Mouse (Mus musculus) small intestine, adult 2 months (tissue): ENCODE data around the gene Pank4. TPM values are rescaled to one million over a fixed set of nuclear protein-coding genes. Genes with fewer than 3 reads are reported as not detected.
A peak's percentile ranks its signal among the peaks of the same experiment; 100 is the strongest.

Source experiments
- H3K27ac ChIP-seq: fragments of 200-500 bp; 2 replicates; pipeline ENCODE4 v1.5.1; 2012; ENCODE audit warnings: low read depth, low read length, control low read depth, inconsistent platforms; ENCODE audit not compliant: insufficient read depth
- H3K27me3 ChIP-seq: fragments of 200-500 bp; 2 replicates; pipeline ENCODE4 v1.6.1; 2012; ENCODE audit warnings: mild to moderate bottlenecking, moderate library complexity, low read length, inconsistent platforms; ENCODE audit not compliant: control insufficient read depth, insufficient read depth
- H3K36me3 ChIP-seq: fragments of 200-500 bp; 2 replicates; pipeline ENCODE4 v1.6.1; 2012; ENCODE audit warnings: mild to moderate bottlenecking, low read length, control low read depth, inconsistent platforms; ENCODE audit not compliant: control insufficient read depth, insufficient read depth
- H3K4me1 ChIP-seq: fragments of 200-500 bp; 2 replicates; pipeline ENCODE4 v1.6.1; 2012; ENCODE audit warnings: low read length, inconsistent platforms, mixed read lengths; ENCODE audit not compliant: control insufficient read depth, insufficient read depth, insufficient read length
- H3K4me3 ChIP-seq: fragments of 200-500 bp; 2 replicates; pipeline ENCODE4 v1.5.1; 2012; ENCODE audit warnings: low read depth, mild to moderate bottlenecking, control low read depth, inconsistent platforms, low read length, moderate library complexity
- CTCF ChIP-seq: fragments of 200-500 bp; IDR thresholded peaks from 2 replicates; pipeline ENCODE4 v1.5.1; 2012; ENCODE audit warnings: low read depth, mild to moderate bottlenecking, control low read depth, inconsistent platforms, low read length, moderate library complexity, mixed read lengths; ENCODE audit not compliant: insufficient replicate concordance, insufficient read length; ENCODE audit errors: extremely low read depth
- POLR2A ChIP-seq: fragments of 200-500 bp; IDR thresholded peaks from 2 replicates; pipeline ENCODE4 v1.6.1; 2012; ENCODE audit warnings: low read depth, mild to moderate bottlenecking, control low read depth, inconsistent platforms, low read length, moderate library complexity
- WGBS: fragments of 180-500 bp; shearing (Covaris S2); methylation state at CpG from one replicate; pipeline ENCODE4 v1.1.7; 2018; 5-methylcytosine and 5-hydroxymethylcytosine counted together
- polyA plus RNA-seq: library from polyadenylated mRNA; depleted of rRNA; stranded (reverse); fragments of >200 nt; gene quantifications from 2 replicates; pipeline ENCODE4 v1.2.3, GENCODE M21; 2012

Gene Pank4
- polyA plus RNA-seq, 1 experiment = 36.1 TPM

DNA sequence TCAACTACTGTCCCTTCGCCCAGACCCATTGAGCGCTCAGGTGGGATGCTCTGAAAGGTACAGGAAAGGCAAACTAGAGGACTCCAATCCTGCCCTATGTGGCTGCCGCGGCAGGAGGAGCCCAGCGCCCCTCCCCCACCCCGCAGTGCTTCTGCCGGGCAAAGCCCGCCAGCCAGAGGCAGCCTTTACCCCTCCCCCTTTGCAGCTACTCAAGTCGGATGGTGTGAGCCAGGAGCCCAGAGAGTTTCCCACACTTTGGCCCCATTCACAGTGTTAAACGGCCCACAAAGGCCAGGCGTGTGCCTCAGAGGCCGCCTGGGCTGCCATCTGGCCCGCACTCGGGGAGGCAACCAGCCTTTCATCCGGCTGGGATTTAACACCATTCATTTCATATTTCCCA lies 5.8 kb upstream of the Pank4 start:
- WGBS = 16% methylated on average over 15 of the region's 15 CpGs
- Histone ChIP-seq H3K27ac (no peak overlapping the region), H3K27me3 (peaks cover 29% of the 10 kb centered on the region), H3K36me3 (no peaks in the 10 kb centered on the region), H3K4me1 (peaks cover 8% of the 10 kb centered on the region), H3K4me3 (no peak overlapping the region)
- TF ChIP-seq POLR2A (no peak), CTCF (no peak)

DNA sequence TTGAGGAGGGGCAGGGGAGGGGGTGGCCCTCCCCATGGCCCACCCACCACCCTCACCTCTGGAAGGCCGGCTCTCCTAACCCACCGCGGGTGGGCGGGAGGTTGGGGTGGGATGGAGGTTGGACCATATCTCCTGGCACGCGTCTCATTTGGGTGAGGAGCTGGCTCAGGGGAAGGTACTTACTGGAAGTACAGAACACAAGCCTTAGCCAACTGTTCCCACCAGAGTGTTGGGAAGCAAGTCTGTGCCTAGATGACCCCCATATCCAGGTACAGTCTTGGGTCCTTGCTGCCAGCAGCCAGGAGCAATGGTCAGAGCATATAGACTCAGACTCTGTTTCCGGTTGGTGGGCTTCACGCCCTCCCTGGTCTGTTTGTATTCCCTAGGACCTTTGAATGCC lies 5.3 kb upstream of the Pank4 start:
- H3K4me1 ChIP-seq = peaks cover 8% of the 10 kb centered on the region
- H3K36me3 ChIP-seq = no peaks in the 10 kb centered on the region
- 49% methylated on average over 8 of the region's 8 CpGs for WGBS
- peaks cover 25% of the 10 kb centered on the region for H3K27me3 ChIP-seq
- no peak overlapping the region for H3K27ac ChIP-seq
- no peak overlapping the region for H3K4me3 ChIP-seq
- TF ChIP-seq POLR2A (no peak), CTCF (no peak)

DNA sequence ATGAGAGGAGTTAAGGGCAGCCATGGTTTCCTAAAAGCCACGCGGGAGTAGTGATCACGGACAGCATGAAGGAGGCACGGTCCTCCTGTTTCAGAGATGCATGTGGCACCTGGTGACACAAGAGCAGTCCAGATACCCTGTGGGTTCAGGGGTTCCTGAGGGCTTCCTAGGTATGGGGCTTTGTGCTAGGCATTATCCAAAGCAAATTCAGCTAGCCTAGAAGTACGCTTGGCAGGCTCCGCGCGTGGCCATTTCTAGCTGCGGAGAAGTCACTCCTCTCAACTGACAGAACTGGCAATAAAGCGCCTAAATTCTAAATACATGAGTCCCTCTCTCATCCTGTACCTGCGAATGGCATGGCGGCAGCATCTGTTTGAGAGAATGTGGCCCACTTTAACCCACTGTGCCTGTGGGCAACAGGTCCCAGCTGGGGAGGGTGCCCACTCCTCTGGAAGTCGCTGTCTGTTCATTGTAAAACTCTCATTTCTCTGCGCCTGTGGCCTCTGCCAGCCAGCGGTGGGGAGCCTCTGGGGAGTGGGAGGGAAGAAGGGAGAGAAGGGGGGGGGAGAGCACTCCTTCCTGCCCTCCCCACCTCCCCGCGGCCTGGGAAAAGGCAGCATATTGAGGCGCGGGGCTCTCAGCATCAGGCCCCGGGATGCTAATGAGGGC lies 3.8 kb upstream of the Pank4 start:
- TF ChIP-seq POLR2A (no peak), CTCF (no peak)
- H3K27me3 ChIP-seq = peaks cover 22% of the 10 kb centered on the region
- peak overlapping the region; percentile 63 for H3K4me3 ChIP-seq
- WGBS = 50% methylated on average over 20 of the region's 20 CpGs
- H3K36me3 ChIP-seq = no peaks in the 10 kb centered on the region
- peaks cover 9% of the 10 kb centered on the region for H3K4me1 ChIP-seq
- H3K27ac ChIP-seq = no peak overlapping the region

DNA sequence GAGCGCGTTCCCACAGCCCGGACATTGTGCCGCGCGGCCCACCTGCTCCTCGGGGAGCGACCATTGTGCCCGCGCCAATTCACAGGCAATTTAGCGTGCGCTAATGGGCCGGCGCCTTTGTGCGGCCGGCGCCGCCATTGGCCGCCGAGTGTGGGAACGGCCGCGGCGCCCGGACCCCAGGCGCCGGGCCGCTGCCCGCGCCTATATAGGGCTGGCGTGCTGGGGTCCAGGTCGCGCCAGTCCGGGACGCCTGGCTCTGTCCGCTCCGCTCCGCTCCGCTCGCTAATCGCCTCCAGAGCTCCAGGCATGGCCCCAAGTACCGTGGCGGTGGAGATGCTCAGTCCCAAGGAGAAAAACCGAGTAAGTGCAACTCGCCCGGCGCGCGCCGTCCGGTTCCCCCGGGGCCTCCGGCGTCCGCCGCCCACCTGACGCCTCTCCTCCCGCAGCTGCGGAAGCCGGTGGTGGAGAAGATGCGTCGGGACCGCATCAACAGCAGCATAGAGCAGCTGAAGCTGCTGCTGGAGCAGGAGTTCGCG lies 3.2 kb upstream of the Pank4 start, which contains the start of gene Hes5:
Hes5 (plus strand) TSS at position 234 of the 536 bp plus-strand sequence.
- H3K4me1 ChIP-seq = peaks cover 9% of the 10 kb centered on the region
- H3K27me3 ChIP-seq = peaks cover 22% of the 10 kb centered on the region
- no peak within 1 kb of the TSS for H3K27ac ChIP-seq
- WGBS = under 1% methylated on average over 65 of the region's 65 CpGs
- TF ChIP-seq CTCF (no peak), POLR2A (no peak)
- peak within 1 kb of the TSS; percentile 63 for H3K4me3 ChIP-seq
- H3K36me3 ChIP-seq = no peaks in the 10 kb centered on the region

DNA sequence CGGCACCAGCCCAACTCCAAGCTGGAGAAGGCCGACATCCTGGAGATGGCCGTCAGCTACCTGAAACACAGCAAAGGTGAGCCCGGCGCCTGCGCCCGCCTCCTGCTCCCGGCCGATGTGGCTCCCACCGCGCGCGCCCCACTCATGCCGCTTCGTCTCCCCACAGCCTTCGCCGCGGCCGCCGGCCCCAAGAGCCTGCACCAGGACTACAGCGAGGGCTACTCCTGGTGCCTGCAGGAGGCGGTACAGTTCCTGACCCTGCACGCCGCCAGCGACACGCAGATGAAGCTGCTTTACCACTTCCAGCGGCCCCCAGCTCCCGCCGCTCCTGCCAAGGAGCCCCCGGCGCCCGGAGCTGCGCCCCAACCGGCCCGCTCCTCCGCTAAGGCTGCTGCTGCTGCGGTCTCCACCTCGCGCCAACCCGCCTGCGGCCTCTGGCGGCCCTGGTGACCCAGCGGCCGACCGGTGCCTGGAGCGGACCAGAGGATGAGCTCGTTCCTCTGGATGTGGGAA lies 2.6 kb upstream of the Pank4 start:
- Histone ChIP-seq H3K27ac (no peak overlapping the region), H3K27me3 (peaks cover 22% of the 10 kb centered on the region)
- under 1% methylated on average over 47 of the region's 47 CpGs for WGBS

DNA sequence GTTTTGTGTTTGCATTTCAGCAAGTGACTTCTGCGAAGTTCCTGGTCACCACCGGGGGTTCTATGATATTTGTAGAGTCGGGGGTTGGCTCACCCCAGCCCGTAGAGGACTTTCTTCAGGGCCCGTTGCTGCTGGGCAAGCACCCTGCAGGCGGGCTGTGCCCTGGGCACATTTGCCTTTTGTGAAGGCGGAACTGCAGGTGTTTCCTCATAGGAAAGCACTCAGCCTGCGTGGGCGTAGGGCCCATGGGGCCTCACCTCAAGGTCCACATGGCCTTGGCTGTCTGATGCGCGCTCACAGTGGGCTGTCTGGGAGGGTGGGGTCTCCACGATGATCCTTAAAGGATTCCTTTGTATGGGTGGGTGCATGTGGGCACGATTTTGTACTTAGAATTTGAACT lies 2.0 kb upstream of the Pank4 start:
- Histone ChIP-seq H3K4me1 (peaks cover 9% of the 10 kb centered on the region), H3K36me3 (no peaks in the 10 kb centered on the region), H3K27ac (no peak overlapping the region), H3K4me3 (peak overlapping the region; percentile 63), H3K27me3 (peaks cover 22% of the 10 kb centered on the region)
- WGBS = 20% methylated on average over 13 of the region's 13 CpGs
- peak; percentile 2; the same call in 1 of the 2 replicates for TF ChIP-seq CTCF
- 0 out of 2 replicates have a peak, but pooled peaks have one; percentile 12 for TF ChIP-seq POLR2A

More for the DNA sequence above, 2.6 kb upstream of the Pank4 start:
- Histone ChIP-seq H3K36me3 (no peaks in the 10 kb centered on the region), H3K4me3 (peak overlapping the region; percentile 63), H3K4me1 (peaks cover 9% of the 10 kb centered on the region)
- TF ChIP-seq POLR2A = no peak
- TF ChIP-seq CTCF = peak; percentile 4; the same call in 1 of the 2 replicates

DNA sequence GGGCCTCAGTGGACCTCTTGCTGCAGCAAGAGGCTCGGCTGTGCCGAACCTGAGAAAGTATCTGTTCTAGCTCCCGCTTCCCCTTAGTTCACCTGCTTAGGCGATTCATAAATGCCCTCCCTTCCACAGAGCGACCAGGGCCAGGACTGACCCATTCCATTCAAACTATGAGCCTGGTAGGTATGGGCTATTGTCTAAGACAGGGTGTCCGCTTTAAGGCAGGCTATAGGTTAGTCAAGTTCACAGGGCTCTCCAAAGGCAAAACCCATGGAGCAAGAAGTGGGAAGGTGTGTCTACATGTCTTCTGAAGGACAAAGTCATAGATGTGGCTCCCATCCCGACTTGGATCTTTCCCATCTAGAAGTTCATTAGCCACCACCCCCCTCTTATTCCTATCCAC lies 1.2 kb upstream of the Pank4 start:
- peaks cover 9% of the 10 kb centered on the region for H3K4me1 ChIP-seq
- no peak overlapping the region for H3K4me3 ChIP-seq
- WGBS = 94% methylated on average over 7 of the region's 7 CpGs
- peaks cover 22% of the 10 kb centered on the region for H3K27me3 ChIP-seq
- no peaks in the 10 kb centered on the region for H3K36me3 ChIP-seq
- no peak overlapping the region for H3K27ac ChIP-seq
- no peak for TF ChIP-seq CTCF
- TF ChIP-seq POLR2A = no peak
